Mouse (Mus musculus) bone marrow macrophage, adult 2 months (primary cell): ENCODE data around the gene Dtx4.

ENCODE experiments used
- CTCF ChIP-seq: IDR thresholded peaks from 2 replicates; pipeline ENCODE4 v1.5.1; 2012; ENCODE audit warnings: low read depth, mild to moderate bottlenecking, low read length, moderate library complexity
- POLR2A ChIP-seq: IDR thresholded peaks from 2 replicates; pipeline ENCODE4 v1.6.1; 2012; ENCODE audit warnings: mild to moderate bottlenecking, low read depth, low read length, borderline replicate concordance

GRCm38 (mm10) chr19:12476721-12477270 lies 24.5 kb downstream of the Dtx4 start:
- no peak for TF ChIP-seq CTCF
- no peak for TF ChIP-seq POLR2A
